Mouse (Mus musculus) kidney, adult 18-20 months (tissue): Measurements from ENCODE around the gene Ubxn2a.

Experiments
- DNase-seq: peaks from one replicate; pipeline ENCODE4 v3.0.0; 2021

The Ubxn2a gene

GRCm38 (mm10) chr12:4878296-4878783, 29.2 kb downstream of the Ubxn2a start:
- no peak for DNase-seq

GRCm38 (mm10) chr12:4875623-4876022, 31.9 kb downstream of the Ubxn2a start:
- DNase-seq, result no peak

DNA sequence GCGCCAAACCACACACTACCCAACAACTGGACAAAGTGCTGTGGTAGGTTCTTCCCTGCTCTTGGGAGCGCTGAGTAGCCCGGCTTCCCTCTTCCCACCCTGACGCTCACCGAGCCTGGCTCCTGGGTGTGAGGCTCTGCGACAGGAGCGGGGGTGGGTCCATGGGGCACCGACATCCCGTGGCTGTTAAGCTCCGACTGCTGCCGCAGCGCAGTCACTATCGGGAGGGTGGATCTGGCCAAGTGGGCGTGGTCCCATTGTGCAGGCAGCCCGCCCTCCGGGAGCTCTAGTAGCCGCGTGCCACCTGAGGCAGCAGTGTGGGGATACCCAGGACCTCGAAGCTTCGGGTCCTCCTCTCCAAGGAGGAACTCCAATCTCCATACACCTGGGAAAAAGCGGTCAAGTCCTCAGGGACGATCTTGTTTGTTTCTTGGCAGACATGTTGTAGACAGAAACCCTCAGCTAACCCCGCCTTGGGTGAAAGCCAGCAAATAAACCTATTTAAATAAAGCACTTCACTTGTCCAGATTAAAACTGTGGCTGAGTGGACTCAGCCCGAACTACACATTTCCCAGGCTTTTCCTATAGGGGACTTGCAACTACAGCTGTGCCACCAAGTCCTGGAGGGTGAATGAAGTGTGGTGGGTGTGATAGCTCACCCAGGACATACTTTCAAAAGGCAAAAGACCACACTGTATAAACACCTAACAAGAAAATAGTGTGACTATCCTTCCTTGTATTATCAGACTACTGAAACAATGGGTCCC, 33.2 kb downstream of the Ubxn2a start, which contains the start of gene Mfsd2b:
Gene Mfsd2b (minus strand): TSS at position 199 of the 767 bp plus-strand sequence.
- peak; percentile 81 for DNase-seq

- DNase-seq, result no peak
These were observed 34.0 kb downstream of the Ubxn2a start for GRCm38 (mm10) chr12:4873531-4873930.

DNA sequence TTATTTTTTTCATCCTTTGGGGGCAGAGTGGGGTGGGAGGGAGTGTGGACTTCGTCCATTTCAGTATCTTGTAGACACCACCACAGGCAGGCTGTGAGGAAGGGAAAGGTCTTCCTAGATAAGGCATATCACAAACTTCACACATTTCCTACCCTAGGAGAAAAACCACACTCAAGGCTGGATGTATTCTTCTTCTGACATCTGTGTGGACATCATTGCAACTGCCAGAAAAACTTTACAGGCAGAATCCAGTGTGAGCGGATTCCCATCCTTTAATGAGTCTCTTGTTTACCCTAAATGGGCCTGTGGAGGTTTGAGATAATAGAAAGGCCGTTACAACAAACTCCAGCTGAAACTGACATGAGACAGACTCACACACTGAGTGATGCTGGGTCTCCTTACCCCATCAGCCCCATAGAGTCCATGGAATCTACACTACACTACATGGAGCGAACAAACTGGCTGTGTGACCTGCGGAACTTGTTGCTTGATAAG, 34.5 kb downstream of the Ubxn2a start:
- no peak for DNase-seq

- no peak for DNase-seq
These were observed 35.2 kb downstream of the Ubxn2a start for GRCm38 (mm10) chr12:4872273-4872672.

DNA sequence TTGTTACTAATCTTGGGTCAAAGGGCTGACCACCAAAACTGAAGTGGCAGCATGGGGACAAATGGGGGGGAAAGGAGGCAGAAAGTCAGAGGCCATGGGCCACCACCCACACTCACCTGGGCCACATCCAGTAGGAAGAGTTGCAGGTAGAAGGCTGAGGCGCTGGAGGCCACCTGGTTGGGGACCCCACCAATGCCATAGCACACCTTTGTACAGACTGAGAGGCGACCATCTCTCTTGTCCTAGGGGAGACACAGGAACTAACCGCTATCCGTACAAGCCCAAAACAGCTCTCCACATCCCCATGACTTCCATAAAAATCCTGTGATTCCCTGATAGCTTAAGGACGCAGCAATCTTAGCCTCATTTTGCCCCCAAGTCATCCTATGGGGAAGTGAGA, 36.2 kb downstream of the Ubxn2a start:
- no peak for DNase-seq

DNA sequence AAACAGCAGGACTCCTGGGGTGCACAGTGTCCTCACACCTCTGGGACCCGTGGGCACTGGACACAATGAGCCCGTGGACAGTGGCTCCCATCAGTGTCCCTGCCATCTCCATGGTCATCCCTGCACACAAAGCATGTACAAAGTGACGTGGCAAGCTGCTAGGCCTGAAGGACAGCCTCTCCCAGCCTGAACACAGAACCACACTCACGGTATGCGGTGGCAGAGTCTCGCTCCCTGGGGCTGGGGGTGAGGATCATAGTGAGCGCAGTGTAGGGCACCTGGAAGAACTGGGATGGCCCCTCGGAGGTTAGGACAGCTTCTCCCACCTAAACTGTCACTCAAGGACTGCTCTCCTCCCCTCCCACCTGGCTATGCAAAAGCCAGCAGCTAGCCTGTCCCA, 38.6 kb downstream of the Ubxn2a start:
- DNase-seq, result no peak

DNA sequence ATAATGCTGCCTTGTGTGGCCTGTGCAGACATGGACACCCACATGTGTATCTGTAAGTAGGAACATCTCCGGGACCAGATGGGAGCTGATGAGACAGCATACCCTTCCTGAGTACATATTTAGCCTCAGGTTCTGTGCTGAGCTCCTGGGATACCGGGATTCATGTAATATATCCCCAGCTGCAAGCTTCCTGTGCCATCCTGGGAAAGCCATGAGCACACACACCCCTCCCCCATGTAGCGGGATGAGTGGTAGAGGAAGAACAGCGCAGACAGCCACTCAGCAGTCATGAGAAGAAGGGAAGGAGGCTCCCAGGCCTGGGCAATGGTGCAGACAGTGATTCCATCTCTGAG, 43.2 kb downstream of the Ubxn2a start:
- no peak for DNase-seq

DNA sequence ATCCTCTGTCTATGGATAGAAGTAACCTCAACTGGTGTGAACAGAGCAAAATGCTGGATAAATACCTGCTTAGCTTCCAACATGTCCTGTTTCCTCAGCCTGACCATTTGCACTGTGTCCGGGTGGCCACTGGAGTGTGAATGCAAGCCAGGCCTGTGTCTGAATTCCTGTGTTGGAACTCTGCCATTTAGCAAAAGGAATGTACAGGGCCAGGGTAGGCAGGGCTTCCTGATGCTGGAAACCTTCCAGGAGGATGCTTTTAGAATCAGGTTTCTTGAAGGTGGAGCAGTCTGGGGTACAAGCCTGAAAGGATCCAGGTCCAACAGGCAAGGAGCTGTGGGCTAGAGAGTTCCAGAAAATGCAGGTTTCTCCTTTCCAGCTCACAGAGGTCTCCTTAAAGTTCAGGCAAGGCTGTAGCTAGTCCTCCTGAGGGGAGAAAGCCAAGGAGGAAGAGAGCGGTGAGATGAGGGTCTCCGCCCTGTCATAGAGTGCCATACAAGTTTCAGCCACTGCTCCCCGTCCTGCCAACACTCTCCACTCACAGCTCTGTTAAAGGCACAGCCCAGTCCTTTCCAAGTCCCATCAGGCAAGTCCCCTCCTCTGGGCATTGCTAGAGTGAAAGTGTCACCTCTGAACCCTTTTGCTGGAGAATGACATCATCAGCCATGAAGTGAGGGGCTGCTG, 43.7 kb downstream of the Ubxn2a start:
- peak; percentile 70 for DNase-seq

- DNase-seq, result no peak
These were observed 44.8 kb downstream of the Ubxn2a start for GRCm38 (mm10) chr12:4862672-4863071.

DNA sequence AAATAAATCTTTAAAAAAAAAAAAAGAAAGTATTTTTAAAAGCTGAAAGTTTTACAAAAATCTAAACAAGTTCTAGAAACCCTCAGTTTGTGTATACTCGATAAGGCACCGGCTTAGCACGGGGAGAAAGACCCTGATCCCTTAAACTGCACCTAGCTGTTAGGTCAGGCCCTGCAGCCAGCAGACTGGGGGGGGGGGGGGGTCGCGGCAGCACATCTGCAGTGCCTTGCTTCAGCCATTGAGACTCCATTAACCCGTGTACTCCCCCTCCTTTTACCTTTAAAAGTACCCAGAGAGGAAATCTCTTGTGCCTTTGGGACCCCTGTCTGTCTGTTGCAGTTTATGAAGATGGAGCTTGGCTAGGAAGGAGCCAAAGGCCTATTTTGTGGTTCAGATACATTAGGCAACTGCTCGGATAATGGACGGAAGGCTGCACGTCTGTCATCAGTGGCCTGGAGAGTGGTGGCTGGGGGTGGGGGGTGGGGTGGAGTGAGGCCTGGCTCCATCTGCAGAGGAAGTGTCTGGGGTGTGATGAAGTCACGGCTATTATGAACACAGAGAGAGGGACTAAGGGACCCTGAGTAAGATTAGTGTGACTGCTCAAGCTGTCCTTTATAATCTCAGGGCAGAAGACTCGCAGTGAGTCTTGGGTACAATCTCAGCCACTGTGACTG, 48.1 kb downstream of the Ubxn2a start:
- no peak for DNase-seq

GRCm38 (mm10) chr12:4856834-4857233, 50.7 kb downstream of the Ubxn2a start:
- no peak for DNase-seq

GRCm38 (mm10) chr12:4856160-4856559, 51.3 kb downstream of the Ubxn2a start:
- no peak for DNase-seq

DNA sequence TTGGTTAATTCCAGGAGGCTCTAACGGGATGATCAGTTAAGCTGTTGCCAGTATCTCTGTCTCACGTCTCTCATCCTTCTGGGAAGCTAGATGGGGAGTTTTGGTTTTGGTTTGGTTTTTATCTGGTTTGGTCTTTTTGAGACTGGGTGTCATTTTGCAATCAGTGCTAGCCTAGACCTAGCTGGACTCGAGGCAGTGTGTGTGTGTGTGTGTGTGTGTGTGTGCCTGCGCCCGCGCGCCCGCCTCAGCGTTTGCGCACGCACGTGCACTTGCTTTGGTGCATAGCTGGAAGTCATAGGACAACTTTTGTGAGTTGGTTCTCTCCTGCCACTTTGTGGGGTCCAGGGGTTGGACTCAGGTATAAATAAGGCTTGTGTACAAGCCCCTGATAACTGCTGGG, 63.8 kb downstream of the Ubxn2a start:
- DNase-seq, result peak; percentile 44

DNA sequence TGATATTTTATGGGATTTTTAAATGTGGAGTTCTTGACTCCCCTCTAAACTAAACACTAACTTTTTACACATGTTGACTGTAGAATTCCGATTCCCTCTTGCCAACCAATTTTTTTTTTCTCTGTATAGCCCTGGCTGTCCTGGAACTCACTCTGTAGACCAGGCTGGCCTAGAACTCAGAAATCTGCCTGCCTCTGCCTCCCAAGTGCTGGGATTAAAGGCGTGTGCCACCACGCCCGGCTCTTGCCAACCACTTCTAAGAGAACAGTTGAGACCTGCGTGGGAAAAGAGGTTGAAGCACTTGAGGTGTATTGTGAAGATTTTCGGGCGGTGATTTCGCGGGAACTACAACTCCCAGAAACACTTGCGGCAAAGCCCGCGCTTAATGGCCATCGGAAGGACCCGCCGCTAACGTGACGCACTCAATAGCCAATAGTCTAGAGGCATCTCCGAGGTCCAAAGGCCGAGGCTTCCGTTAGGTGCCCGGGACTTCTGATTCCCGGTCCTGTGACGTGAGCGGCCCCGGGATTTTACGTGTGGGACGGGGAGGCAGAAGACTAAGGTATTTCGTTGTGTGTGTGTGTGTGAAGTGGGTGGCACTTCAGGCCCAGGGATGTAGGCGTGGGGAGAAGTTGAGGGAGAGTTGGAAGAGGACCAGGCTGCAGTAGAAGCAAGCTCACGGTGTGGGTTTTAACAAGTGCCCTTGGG, 64.5 kb downstream of the Ubxn2a start, which contains the start of gene Wdcp:
Gene Wdcp (plus strand): TSS at position 414 of the 708 bp plus-strand sequence.
- DNase-seq, result peak; percentile 91

- DNase-seq, result no peak
These were observed 65.0 kb downstream of the Ubxn2a start for GRCm38 (mm10) chr12:4842456-4842855.

GRCm38 (mm10) chr12:4841392-4841887, 66.1 kb downstream of the Ubxn2a start, which contains the start of gene Fkbp1b:
Fkbp1b (minus strand) TSS chr12:4841591.
- DNase-seq, result peak; percentile 50

DNA sequence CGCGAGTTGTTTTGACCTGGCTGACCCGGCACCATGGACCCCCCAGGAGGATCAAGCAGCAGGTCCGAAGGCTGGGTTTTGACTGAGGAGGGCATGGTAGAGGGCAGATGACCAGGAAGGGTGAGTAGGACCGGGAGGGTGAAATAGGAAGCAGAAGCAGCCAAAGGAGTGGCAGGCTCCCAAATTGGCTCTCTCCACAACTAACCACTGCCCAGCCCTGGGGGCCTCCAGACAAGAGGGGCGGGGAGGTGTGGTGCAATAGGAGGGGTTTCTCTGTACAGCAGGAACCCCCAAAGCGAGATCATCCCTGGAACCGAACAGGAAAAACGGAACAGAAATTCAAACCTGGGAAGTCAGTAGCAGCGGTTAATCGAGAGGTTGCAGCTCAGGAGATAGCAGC, 66.8 kb downstream of the Ubxn2a start:
- no peak for DNase-seq

GRCm38 (mm10) chr12:4840010-4840409, 67.5 kb downstream of the Ubxn2a start:
- no peak for DNase-seq

DNA sequence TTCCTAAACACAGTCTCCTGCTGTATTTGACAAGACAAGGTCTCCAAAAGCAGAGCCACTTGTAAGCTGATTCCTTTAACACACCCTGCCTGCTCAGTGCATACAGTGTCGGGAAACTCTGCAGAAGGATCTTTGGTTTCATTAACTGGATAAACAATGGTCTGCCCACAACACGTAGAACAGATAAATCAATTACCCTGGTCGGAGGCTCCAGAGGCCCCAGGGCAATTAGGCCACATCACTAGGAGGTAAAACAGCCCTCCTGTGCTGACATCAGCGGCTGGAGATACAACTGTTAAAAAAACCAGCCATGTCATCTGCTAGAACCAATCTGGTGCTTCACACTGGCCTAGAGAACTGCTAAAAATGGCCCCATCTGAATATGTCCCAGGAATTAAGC, 70.5 kb downstream of the Ubxn2a start:
- DNase-seq, result no peak
